Mouse (Mus musculus) Muller cell, postnatal 12 days (primary cell): ENCODE results near the gene Pipox.
A peak's percentile ranks its signal among the peaks of the same experiment; 100 is the strongest.

Source experiments
- DNase-seq: peaks from one replicate; pipeline ENCODE4 v3.0.0-alpha.2; 2015; ENCODE audit errors: inconsistent ontology term

The Pipox gene

GRCm38 (mm10) chr11:77893787-77894718 lies at the start of gene Pipox:
Gene Pipox, minus strand, starts transcription at chr11:77894096.
- DNase-seq: peak; percentile 97

- no peak for DNase-seq
These were observed 48.3 kb upstream of the Pipox start for GRCm38 (mm10) chr11:77942230-77942629.

GRCm38 (mm10) chr11:77937649-77938410 lies 43.9 kb upstream of the Pipox start:
- no peak for DNase-seq

- DNase-seq: no peak
These were observed 43.0 kb upstream of the Pipox start for GRCm38 (mm10) chr11:77936846-77937245.

- no peak for DNase-seq
These were observed 40.8 kb upstream of the Pipox start for GRCm38 (mm10) chr11:77934568-77935311.

- peak; percentile 84 for DNase-seq
These were observed 40.2 kb upstream of the Pipox start for GRCm38 (mm10) chr11:77934111-77934521.

- DNase-seq: no peak
These were observed 38.7 kb upstream of the Pipox start for GRCm38 (mm10) chr11:77932576-77932975.

- DNase-seq: no peak
These were observed 37.9 kb upstream of the Pipox start for GRCm38 (mm10) chr11:77931541-77932433.

- peak; percentile 88 for DNase-seq
These were observed 37.0 kb upstream of the Pipox start, which contains the start of gene Sez6 for GRCm38 (mm10) chr11:77930751-77931540. Gene Sez6, plus strand, starts transcription at chr11:77930800.

- peak; percentile 50 for DNase-seq
These were observed 33.9 kb upstream of the Pipox start for GRCm38 (mm10) chr11:77927837-77928236.

GRCm38 (mm10) chr11:77926666-77927065 lies 32.8 kb upstream of the Pipox start:
- no peak for DNase-seq

GRCm38 (mm10) chr11:77925836-77926657 lies 32.2 kb upstream of the Pipox start:
- DNase-seq: no peak

- no peak for DNase-seq
These were observed 29.4 kb upstream of the Pipox start for GRCm38 (mm10) chr11:77923285-77923684.

- DNase-seq: no peak
These were observed 23.3 kb upstream of the Pipox start for GRCm38 (mm10) chr11:77917166-77917565.

GRCm38 (mm10) chr11:77916741-77917140 lies 22.8 kb upstream of the Pipox start:
- DNase-seq: no peak

- DNase-seq: no peak
These were observed 20.8 kb upstream of the Pipox start for GRCm38 (mm10) chr11:77914598-77915260.

- no peak for DNase-seq
These were observed 19.6 kb upstream of the Pipox start for GRCm38 (mm10) chr11:77913505-77913904.

- no peak for DNase-seq
These were observed 15.9 kb upstream of the Pipox start for GRCm38 (mm10) chr11:77909776-77910175.

- no peak for DNase-seq
These were observed 15.5 kb upstream of the Pipox start for GRCm38 (mm10) chr11:77909376-77909775.
